Mouse (Mus musculus) bone marrow macrophage, adult 2 months (primary cell): Measurements from ENCODE around the gene Emilin1.

Source experiments
- CTCF ChIP-seq: IDR thresholded peaks from 2 replicates; pipeline ENCODE4 v1.5.1; 2012; ENCODE audit warnings: low read depth, mild to moderate bottlenecking, low read length, moderate library complexity
- POLR2A ChIP-seq: IDR thresholded peaks from 2 replicates; pipeline ENCODE4 v1.6.1; 2012; ENCODE audit warnings: mild to moderate bottlenecking, low read depth, low read length, borderline replicate concordance

GRCm38 (mm10) chr5:30886209-30886608 lies 27.0 kb upstream of the Emilin1 start:
- TF ChIP-seq CTCF = no peak
- TF ChIP-seq POLR2A = no peak
